23 mouse cellular contexts compared by ENCODE assay signal in genomic region chr1:193414067-193414466, GRCm38 (mm10). TPM values are rescaled to one million over a fixed set of nuclear protein-coding genes. Genes with fewer than 3 reads are reported as not detected.
"Had no signal": no experiment of that assay in that cellular context is flagged by ENCODE, and none has a peak within 500 bp of the region (broad histone marks: within the 10 kb centered on the region; RNA-seq: fewer than 3 reads in every experiment).

No protein-coding gene starts in this region.

- H3K9ac ChIP-seq: liver, postnatal 0 days; lung, embryonic 15.5 days; midbrain, embryonic 13.5 days; midbrain, embryonic 15.5 days; neural tube, embryonic 13.5 days; neural tube, embryonic 15.5 days had no signal

- H3K4me2 ChIP-seq: lung, embryonic 15.5 days; midbrain, embryonic 11.5 days; midbrain, embryonic 13.5 days; midbrain, embryonic 15.5 days; neural tube, embryonic 13.5 days; neural tube, embryonic 15.5 days had no signal

- H3K9me3 ChIP-seq: lung, embryonic 15.5 days; megakaryocyte, embryonic 14.5 days; midbrain, embryonic 13.5 days; midbrain, embryonic 15.5 days; neural tube, embryonic 13.5 days; neural tube, embryonic 15.5 days had no signal

- H3K36me3 ChIP-seq: lung, embryonic 15.5 days; midbrain, embryonic 13.5 days; midbrain, embryonic 15.5 days; neural tube, embryonic 13.5 days; neural tube, embryonic 15.5 days had no signal

- DNase-seq: liver, postnatal 0 days; lung, adult 2 months; lung, postnatal 14 days; lung, postnatal 36 days; retina, postnatal 1 day; right cerebral cortex, adult 18-20 months; right cerebral cortex, postnatal 25 days; right cerebral cortex, postnatal 4 days; spleen, adult 18-20 months; thymus, adult 18-20 months; thymus, postnatal 14 days; thymus, postnatal 36 days had no signal

- ATAC-seq: liver, postnatal 0 days; lung, postnatal 0 days; midbrain, embryonic 13.5 days; midbrain, embryonic 15.5 days had no signal

- H3K4me3 ChIP-seq: lung, embryonic 15.5 days; megakaryocyte, embryonic 14.5 days; midbrain, embryonic 13.5 days; midbrain, embryonic 15.5 days; neural tube, embryonic 13.5 days; neural tube, embryonic 15.5 days had no signal

- H3K27me3 ChIP-seq: lung, embryonic 15.5 days; midbrain, embryonic 15.5 days; neural tube, embryonic 15.5 days had no signal

- H3K27ac ChIP-seq: lung, embryonic 15.5 days; macrophage; midbrain, embryonic 13.5 days; midbrain, embryonic 15.5 days; neural tube, embryonic 13.5 days; neural tube, embryonic 15.5 days had no signal

RNA-seq across cellular contexts. Expression of gene Camk1g, which starts 44.0 kb away (rescaled TPM):
- total RNA-seq: megakaryocyte progenitor cell, adult 5-6 weeks; monocyte, adult 5-6 weeks had no signal
- polyA plus RNA-seq: macrophage had no signal
